8 mouse cellular contexts compared by ENCODE assay signal in genomic region chr9:107545602-107546001, GRCm38 (mm10). TPM values are rescaled to one million over a fixed set of nuclear protein-coding genes. Genes with fewer than 3 reads are reported as not detected.
DNase-seq lines count a peak whose midpoint lies in the region; ATAC-seq and TF ChIP-seq lines count a peak whose summit lies in the region.

No protein-coding gene starts in this region.

- 4% methylated on average over 3 of the region's 3 CpGs for WGBS in forebrain, postnatal 0 days
- 8% methylated on average over 3 of the region's 3 CpGs for WGBS in forebrain, embryonic 12.5 days
- 12% methylated on average over 3 of the region's 3 CpGs for WGBS in lung, embryonic 14.5 days

- H3K9ac ChIP-seq in forebrain, postnatal 0 days, result no peak overlapping the region
- H3K9ac ChIP-seq in forebrain, embryonic 12.5 days, result no peak overlapping the region
- H3K9ac ChIP-seq in lung, embryonic 14.5 days, result no peak overlapping the region

- no peak overlapping the region for H3K4me3 ChIP-seq in forebrain, postnatal 0 days (ENCODE audit: low read depth, low read length)
- no peak overlapping the region for H3K4me3 ChIP-seq in forebrain, embryonic 12.5 days (replicated peaks)
- H3K4me3 ChIP-seq in lung, embryonic 14.5 days (ENCODE audit: low read depth, low read length), result no peak overlapping the region

- H3K27me3 ChIP-seq in forebrain, postnatal 0 days (ENCODE audit: insufficient read depth, low read length), result peaks cover 7% of the 10 kb centered on the region; the same call in 1 of the 2 replicates
- H3K27me3 ChIP-seq in forebrain, embryonic 12.5 days, result peaks cover 30% of the 10 kb centered on the region
- no peaks in the 10 kb centered on the region for H3K27me3 ChIP-seq in lung, embryonic 14.5 days (ENCODE audit: insufficient read depth, low read length)

- no peaks in the 10 kb centered on the region for H3K9me3 ChIP-seq in forebrain, postnatal 0 days (ENCODE audit: low read length)
- H3K9me3 ChIP-seq in forebrain, embryonic 12.5 days, result no peaks in the 10 kb centered on the region
- H3K9me3 ChIP-seq in lung, embryonic 14.5 days (ENCODE audit: low read depth, low read length), result no peaks in the 10 kb centered on the region

- H3K36me3 ChIP-seq in forebrain, postnatal 0 days (ENCODE audit: insufficient read depth), result peaks cover 14% of the 10 kb centered on the region
- H3K36me3 ChIP-seq in forebrain, embryonic 12.5 days (replicated peaks), result peaks cover 15% of the 10 kb centered on the region
- peaks cover 23% of the 10 kb centered on the region for H3K36me3 ChIP-seq in lung, embryonic 14.5 days (ENCODE audit: insufficient read depth)

- no peak for ATAC-seq in forebrain, postnatal 0 days
- no peak for ATAC-seq in forebrain, embryonic 12.5 days (ENCODE audit: low FRiP score)
- no peak for ATAC-seq in lung, embryonic 14.5 days (ENCODE audit: insufficient read depth)

- H3K4me1 ChIP-seq in forebrain, postnatal 0 days (ENCODE audit: insufficient read depth), result peaks cover 20% of the 10 kb centered on the region; the same call in 1 of the 2 replicates
- peaks cover 35% of the 10 kb centered on the region for H3K4me1 ChIP-seq in forebrain, embryonic 12.5 days
- peaks cover 14% of the 10 kb centered on the region for H3K4me1 ChIP-seq in lung, embryonic 14.5 days (ENCODE audit: insufficient read depth)

- H3K4me2 ChIP-seq in forebrain, postnatal 0 days (ENCODE audit: low read depth), result no peak overlapping the region
- H3K4me2 ChIP-seq in forebrain, embryonic 12.5 days, result no peak overlapping the region
- no peak overlapping the region for H3K4me2 ChIP-seq in lung, embryonic 14.5 days

- no peak overlapping the region for H3K27ac ChIP-seq in forebrain, postnatal 0 days (ENCODE audit: low read depth, low read length)
- H3K27ac ChIP-seq in forebrain, embryonic 12.5 days, result no peak overlapping the region
- H3K27ac ChIP-seq in lung, embryonic 14.5 days (ENCODE audit: low read depth), result no peak overlapping the region

- TF ChIP-seq CTCF in forebrain, postnatal 0 days (IDR thresholded peaks at IDR 0.05; ENCODE audit: low read depth), result peak; percentile 91
- peak; percentile 93 for TF ChIP-seq CTCF in lung, embryonic 14.5 days (IDR thresholded peaks at IDR 0.05; ENCODE audit: low read depth)

- peak; percentile 84 for DNase-seq in forebrain, postnatal 0 days
- DNase-seq in 3134 (ENCODE audit: extremely low read depth, insufficient read length, low spot score), result peak; percentile 35
- peak; percentile 83 for DNase-seq in ZHBTc4 (ENCODE audit: low read depth, low spot score)
- DNase-seq in embryo, embryonic 11 days, result peak; percentile 77
- DNase-seq in kidney, postnatal 14 days, result peak; percentile 83
- peak; percentile 90 for DNase-seq in lung, embryonic 14.5 days
- DNase-seq in spleen, postnatal 36 days (ENCODE audit: low spot score in 2 of 2), result peak; percentile 60 to 65

RNA-seq across cellular contexts. Expression of gene Zmynd10, which starts 1.5 kb away (rescaled TPM):
- 6.4 and 11.6 TPM in 2 replicates for total RNA-seq in forebrain, postnatal 0 days (2014; rRNA removed)
- polyA plus RNA-seq in forebrain, postnatal 0 days (2015; fragmentation: Nextera tagmentation; extraction: Ambion mirVana), result 5.9 and 7.0 TPM in 2 replicates
- polyA plus RNA-seq in forebrain, embryonic 12.5 days (2016; fragmentation: Nextera tagmentation; extraction: Ambion mirVana), result 1.0 and 2.2 TPM in 2 replicates
- polyA plus RNA-seq in lung, embryonic 14.5 days (2014; fragmentation: Nextera tagmentation; extraction: Ambion mirVana), result 1.1 and 1.2 TPM in 2 replicates

RNA-seq across cellular contexts. Expression of gene Nprl2, which starts 3.6 kb away (rescaled TPM):
- total RNA-seq in forebrain, postnatal 0 days (2014; rRNA removed), result 59.9 and 73.3 TPM in 2 replicates
- 65.9 and 70.4 TPM in 2 replicates for polyA plus RNA-seq in forebrain, postnatal 0 days (2015; fragmentation: Nextera tagmentation; extraction: Ambion mirVana)
- polyA plus RNA-seq in forebrain, embryonic 12.5 days (2016; fragmentation: Nextera tagmentation; extraction: Ambion mirVana), result 43.1 and 46.3 TPM in 2 replicates
- polyA plus RNA-seq in lung, embryonic 14.5 days (2014; fragmentation: Nextera tagmentation; extraction: Ambion mirVana), result 32.9 and 34.6 TPM in 2 replicates

RNA-seq across cellular contexts. Expression of gene Cyb561d2, which starts 3.6 kb away (rescaled TPM):
- total RNA-seq in forebrain, postnatal 0 days (2014; rRNA removed), result 36.0 and 42.7 TPM in 2 replicates
- 47.0 and 48.3 TPM in 2 replicates for polyA plus RNA-seq in forebrain, postnatal 0 days (2015; fragmentation: Nextera tagmentation; extraction: Ambion mirVana)
- polyA plus RNA-seq in forebrain, embryonic 12.5 days (2016; fragmentation: Nextera tagmentation; extraction: Ambion mirVana), result 17.7 and 18.9 TPM in 2 replicates
- 22.9 and 23.0 TPM in 2 replicates for polyA plus RNA-seq in lung, embryonic 14.5 days (2014; fragmentation: Nextera tagmentation; extraction: Ambion mirVana)

RNA-seq across cellular contexts. Expression of gene Rassf1, which starts 5.8 kb away (rescaled TPM):
- total RNA-seq in forebrain, postnatal 0 days (2014; rRNA removed), result 21.7 and 25.2 TPM in 2 replicates
- 26.6 and 33.3 TPM in 2 replicates for polyA plus RNA-seq in forebrain, postnatal 0 days (2015; fragmentation: Nextera tagmentation; extraction: Ambion mirVana)
- polyA plus RNA-seq in forebrain, embryonic 12.5 days (2016; fragmentation: Nextera tagmentation; extraction: Ambion mirVana), result 40.0 and 45.7 TPM in 2 replicates
- 51.3 and 54.1 TPM in 2 replicates for polyA plus RNA-seq in lung, embryonic 14.5 days (2014; fragmentation: Nextera tagmentation; extraction: Ambion mirVana)

RNA-seq across cellular contexts. Expression of gene Tmem115, which starts 11.9 kb away (rescaled TPM):
- total RNA-seq in forebrain, postnatal 0 days (2014; rRNA removed), result 44.3 and 51.4 TPM in 2 replicates
- polyA plus RNA-seq in forebrain, postnatal 0 days (2015; fragmentation: Nextera tagmentation; extraction: Ambion mirVana), result 49.7 and 50.4 TPM in 2 replicates
- 43.3 and 45.0 TPM in 2 replicates for polyA plus RNA-seq in forebrain, embryonic 12.5 days (2016; fragmentation: Nextera tagmentation; extraction: Ambion mirVana)
- 42.1 and 45.3 TPM in 2 replicates for polyA plus RNA-seq in lung, embryonic 14.5 days (2014; fragmentation: Nextera tagmentation; extraction: Ambion mirVana)

Comparison
In these comparisons a context has a peak if more than half of its experiments do, and no peak if none do; other contexts are left out.
1. DNase-seq: peak in every context shown above with its lines; median percentile 90 in lung, embryonic 14.5 days; 84 in forebrain, postnatal 0 days; 83 in ZHBTc4; 83 in kidney, postnatal 14 days; 77 in embryo, embryonic 11 days; 62 in spleen, postnatal 36 days; 35 in 3134.